Mouse (Mus musculus): Measurements from ENCODE around the gene Bysl.
"Not testable (repeated sequence)": the region's sequence is repeated elsewhere in the genome, so short reads cannot be mapped to it uniquely, and the experiment has no call there.

The Bysl gene

DNA sequence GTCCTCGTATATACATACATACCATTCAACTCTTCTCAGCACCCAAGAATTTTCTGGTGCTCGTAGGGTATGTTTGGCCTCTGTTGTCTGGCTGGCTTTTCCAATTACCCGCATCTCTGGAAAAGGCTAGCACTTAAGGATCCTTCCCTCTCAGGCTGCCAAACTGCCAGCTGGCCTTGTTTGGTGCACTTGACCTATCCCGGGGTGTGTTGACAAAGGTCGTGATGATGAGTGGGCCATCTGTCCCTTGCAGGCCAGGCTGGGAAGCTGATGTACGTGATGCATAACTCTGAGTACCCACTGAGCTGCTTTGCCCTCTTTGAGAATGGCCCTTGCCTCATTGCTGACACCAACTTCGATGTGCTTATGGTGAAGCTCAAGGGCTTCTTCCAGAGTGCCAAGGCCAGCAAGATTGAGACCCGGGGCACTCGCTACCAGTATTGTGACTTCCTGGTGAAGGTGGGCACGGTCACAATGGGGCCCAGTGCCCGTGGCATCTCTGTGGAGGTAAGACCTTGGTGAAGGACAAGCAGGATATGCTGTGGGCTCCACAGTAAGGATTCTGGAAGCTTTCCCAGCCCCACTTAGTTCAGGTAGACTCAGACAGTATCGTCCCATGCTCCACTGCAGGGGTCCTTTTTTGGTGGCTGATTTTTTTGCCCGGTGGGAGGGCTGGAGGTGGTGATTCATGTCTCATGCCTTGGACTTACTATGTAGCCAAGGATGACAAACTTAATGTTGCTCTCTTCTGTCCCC, 7.4 kb upstream of the Bysl start:
- DNase-seq (ENCODE audit: low spot score): no peak

DNA sequence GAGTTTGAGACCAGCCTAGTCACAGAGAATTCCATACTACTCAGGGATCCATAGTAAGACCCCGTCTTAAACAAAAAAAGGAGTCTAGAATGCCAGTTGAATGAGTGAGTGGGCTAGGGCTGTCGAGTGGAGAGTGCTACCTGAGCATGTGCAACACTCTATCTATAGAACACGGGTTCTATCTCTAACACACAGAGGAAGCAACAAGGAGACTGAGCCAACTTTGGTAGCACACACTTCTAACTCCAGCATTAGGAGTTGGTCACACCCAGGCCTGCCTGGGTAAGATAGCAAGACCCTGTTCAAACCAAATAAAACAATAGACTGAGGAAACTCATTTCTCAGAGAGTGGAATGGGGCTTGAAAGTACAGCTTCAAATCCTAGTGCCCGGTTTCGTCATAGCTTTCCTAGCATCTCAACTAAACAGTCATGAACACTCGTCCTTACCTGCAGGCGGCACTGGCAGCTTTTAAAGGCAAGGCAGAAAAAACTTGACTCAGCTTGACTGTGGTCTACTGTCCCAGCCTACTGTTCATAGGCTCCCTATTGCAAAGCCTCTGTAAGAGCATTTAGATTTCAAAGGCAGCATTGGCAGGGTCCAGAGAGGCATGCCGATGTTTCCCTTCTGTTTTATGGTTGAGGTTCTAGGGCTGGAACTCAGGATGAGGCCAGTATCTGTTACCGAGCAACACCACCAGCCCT, 6.5 kb upstream of the Bysl start:
- DNase-seq (ENCODE audit: low spot score): no peak

DNA sequence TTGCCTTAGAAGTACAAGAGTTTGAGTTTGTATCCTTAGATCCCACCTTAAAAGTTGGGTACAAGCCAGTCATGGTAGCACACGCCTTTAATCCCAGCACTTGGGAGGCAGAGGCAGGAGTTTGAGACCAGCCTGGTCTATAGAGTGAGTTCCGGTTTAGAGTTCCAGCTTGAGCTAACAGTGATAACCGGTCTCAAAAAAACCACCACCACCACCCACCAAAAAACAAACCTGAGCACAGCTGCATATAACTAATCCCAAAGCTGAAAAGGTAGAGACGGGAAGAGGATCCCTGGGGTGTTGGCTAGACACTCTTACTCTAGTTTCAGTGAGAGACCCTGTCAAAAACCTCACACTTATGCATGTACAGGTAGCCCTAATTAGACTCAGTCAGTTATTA, 5.4 kb upstream of the Bysl start:
- no peak for DNase-seq (ENCODE audit: low spot score)

DNA sequence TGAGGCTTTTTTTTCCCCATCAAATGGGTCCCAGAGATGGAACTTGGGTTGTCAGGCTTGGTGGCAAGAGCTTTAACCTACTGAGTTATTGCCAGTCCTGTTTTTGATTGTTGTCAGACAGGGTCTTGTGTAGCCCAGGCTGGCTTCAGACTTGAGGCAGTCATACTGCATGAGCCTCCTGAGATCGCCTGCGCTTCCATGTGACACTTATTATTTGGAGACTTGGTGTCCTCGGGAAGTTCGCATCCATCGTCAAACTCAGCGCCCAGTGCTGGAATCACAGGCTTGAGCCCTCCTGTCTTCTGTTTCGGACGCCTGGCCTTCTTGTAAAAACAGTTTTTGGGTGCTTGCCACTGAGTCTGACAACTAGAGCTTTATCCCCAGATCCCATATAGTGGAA, 4.8 kb upstream of the Bysl start:
- no peak for DNase-seq (ENCODE audit: low spot score)

DNA sequence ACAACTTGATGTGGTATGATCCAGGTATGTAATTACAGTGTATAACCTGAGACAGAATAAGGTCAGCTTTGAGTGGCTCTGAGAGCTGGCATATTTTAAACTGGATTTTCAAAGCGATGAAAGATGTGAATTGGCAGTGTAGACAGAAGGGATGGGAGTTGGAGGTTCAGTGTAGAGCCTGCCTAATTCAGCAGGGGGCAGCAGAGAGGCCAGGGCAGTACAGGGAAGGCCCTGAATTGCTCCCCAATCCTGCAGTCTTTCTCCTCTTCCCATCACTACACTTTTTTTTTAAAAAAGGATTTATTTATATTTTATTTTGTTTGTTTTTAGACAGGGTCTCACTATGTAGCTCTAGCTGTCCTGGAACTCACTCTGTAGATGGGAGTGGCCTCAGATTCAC, 2.7 kb upstream of the Bysl start:
- DNase-seq (ENCODE audit: low spot score): peak; percentile 72

DNA sequence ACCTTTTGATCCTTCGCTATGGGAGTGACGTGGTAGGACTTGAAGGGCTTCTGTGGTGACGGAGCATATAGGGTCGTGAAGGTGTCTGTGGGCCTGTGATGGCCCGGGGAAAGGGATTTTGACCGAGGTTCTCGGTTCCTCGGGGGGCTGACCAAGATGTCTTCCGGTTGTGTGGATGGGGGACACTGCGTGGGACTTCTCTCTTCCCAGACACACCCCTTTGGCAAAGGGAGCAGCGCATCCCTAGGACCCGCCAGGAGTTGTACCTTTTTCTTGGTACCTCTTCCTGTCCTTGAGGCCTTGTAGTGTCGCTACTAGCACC, 330 bp upstream of the Bysl start:
- no peak for DNase-seq (ENCODE audit: low spot score)

DNA sequence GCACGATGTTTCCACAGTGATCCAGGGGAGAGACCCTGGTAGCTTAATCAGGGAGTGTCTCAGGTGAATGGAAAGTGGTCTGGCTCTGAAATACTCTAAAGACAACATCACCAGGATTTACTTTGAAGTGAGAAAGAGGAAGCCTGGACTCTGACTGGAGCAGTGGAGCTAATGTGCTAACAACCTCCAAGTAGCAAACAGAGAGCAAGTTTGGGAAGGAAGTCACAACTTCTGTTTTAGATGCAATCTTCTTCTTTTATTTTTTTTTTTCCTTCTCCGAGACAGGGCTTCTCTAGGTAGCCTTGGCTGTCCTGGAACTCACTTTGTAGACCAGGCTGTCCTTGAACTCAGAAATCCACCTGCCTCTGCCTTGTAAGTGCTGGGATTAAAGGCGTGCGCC, 2.1 kb downstream of the Bysl start:
- no peak for DNase-seq (ENCODE audit: low spot score)

DNA sequence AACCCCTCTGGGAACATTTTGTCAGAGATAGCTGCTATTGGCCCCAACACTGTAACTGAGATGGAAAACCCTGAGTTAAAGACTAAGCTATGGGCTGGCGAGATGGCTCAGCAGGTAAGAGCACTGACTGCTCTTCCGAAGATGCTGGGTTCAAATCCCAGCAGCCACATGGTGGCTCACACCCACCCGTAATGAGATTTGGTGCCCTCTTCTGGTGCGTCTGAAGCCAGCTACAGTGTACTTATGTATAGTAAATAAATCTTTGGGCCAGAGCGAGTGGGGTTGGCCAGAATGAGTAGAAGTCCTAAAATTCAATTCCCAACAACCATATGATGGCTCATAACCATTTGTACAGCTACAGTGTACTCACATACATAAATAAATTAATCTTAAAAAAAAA, 5.1 kb downstream of the Bysl start:
- peak; percentile 40 for DNase-seq (ENCODE audit: low spot score)

DNA sequence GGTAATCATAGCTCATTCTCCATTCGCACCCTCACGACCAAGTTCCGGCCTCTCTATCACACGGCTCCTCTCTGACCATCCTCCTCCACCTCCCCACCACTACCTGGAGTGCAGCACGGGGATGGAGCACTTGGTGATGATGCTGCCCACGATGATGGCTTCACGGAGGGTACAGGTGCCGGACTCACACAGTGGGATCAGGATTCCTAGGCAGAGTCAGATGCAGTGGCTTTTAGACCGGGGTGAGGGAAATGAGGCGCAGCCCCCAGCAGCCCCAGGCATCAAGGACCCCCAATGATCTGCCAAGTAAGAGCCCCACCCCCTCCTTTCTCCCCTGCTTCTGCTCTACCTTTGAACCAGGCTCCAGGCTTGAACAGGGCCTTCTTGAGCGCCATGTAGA, 9.0 kb downstream of the Bysl start:
- no peak for DNase-seq (ENCODE audit: low spot score)

DNA sequence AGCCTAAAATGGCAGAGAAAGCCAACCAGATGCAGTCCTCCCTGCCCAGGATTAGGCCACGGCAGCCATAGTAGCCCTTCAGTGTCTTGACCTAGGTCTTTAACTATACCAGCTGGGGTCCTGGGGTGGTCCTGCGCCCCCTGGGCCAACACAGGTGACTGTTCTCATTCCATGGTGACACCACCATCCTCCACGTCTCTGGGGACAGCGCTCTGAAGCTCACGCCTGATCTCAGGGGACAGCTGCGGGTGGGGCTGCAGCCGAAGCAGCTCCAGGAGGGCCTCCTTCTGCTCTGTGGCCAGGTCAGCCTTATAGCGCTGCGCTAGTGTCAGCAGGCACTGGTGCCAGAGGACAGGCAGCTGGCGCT, 9.9 kb downstream of the Bysl start:
- DNase-seq (ENCODE audit: low spot score): no peak

DNA sequence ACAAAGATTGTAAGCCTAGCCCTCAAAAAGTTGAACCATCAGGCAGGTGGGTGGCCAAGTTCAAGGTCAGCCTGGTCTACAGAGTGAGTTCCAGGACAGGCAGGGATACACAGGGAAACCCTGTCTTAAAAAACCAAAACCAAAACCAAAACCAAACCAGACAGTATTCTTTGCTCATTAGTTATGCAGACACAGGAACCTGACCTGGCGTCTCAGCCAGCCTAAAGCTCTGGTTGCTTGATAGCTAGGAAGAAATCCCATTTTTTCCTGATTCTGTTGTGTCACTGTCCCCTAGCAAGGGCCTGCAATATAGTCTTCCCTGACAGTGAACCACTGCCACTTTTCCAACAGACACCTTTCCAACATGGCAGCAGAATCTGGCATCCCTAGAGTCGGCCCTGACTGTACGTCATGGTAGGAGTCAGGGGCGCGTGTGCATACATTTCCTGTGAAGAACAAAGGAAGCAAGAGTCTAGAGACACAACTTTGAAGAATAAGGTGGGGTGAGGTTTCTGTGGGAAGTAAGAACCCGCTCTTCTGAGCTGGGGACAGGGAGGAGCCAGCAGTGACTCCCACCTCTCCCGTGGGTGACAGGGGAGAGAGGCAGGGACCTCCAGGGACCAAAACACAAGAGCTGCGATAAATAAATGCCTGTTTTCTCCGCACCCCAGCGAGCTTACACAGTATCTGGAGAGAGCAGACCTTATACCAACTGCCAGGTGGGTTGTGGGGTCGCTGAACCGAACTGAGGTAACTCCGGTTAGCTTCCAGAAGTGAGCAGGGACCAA, 10.5 kb downstream of the Bysl start:
- no peak for DNase-seq (ENCODE audit: low spot score)

DNA sequence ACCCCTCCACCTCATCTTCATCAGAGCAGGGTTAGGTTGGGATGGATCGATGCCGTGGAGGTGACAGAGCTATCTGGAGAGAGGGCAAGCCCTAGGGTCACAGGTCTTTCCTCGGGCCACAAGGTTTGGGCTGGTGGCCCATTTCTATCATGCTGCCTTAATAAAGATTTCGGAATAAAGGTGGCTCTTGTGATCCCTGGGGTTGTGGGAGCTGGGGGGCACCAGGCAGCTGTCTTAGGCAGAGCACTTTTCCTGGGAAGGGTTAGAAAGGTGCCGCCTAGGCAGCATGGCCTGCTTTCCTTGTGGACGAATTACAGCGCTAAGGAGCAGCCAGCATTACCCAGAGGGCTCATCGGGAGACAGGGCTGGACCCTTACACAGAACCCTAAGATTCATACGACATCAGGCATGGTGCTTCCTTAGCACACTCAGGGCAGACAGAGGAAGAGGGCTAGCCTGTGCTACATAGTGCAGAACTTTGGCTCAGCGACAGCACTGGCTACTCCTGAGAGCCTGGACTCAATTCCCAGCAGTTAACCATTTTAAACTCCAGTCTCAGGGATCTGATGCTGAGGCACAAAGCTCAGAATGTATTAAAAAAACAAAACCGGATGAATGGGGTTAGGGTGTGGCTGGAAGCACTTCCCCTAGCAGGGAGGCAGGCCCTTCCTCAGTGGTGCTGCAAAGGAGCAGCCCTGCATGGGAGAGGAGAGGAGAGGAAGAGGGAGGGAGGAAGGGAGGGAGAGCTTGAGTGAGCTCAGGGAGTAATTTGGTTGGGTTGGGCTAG, 11.6 kb downstream of the Bysl start:
- DNase-seq (ENCODE audit: low spot score): peak; percentile 40

DNA sequence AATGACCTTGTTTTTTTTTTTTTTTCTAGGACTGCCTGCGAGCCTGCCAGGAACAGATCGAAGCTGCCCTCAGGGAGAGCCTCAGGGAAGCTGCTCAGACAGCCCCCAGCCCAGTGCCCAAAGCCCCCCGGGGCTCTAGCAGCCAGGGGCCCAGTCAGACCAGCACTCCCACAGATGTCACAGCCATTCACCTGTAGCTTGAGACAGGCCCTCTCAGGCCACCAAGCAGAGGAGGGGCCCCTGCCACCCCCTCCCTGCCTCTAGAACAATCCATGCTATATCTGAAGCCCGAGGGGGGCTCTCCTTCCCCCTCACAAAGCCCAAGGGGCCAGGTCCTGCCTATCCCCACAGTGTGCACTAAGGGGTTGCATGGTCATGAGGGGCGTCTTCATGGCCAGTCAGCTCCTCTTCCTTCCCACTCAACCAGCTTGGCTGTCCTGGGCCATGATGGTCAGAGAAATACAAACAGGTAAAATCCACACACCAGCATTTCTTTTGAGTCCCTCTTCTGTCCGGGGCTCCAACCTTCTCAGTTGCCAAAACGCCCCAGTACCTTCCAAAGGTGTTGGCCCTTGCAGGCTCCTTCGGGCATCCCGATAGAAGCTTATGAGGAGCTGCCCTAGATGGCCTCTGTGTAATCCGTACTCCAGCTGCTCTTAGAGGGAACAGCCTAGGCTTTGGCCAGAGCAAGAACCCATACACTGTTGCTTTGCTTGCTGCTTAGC, 12.6 kb downstream of the Bysl start:
- not testable (repeated sequence) for DNase-seq (ENCODE audit: low spot score)

DNA sequence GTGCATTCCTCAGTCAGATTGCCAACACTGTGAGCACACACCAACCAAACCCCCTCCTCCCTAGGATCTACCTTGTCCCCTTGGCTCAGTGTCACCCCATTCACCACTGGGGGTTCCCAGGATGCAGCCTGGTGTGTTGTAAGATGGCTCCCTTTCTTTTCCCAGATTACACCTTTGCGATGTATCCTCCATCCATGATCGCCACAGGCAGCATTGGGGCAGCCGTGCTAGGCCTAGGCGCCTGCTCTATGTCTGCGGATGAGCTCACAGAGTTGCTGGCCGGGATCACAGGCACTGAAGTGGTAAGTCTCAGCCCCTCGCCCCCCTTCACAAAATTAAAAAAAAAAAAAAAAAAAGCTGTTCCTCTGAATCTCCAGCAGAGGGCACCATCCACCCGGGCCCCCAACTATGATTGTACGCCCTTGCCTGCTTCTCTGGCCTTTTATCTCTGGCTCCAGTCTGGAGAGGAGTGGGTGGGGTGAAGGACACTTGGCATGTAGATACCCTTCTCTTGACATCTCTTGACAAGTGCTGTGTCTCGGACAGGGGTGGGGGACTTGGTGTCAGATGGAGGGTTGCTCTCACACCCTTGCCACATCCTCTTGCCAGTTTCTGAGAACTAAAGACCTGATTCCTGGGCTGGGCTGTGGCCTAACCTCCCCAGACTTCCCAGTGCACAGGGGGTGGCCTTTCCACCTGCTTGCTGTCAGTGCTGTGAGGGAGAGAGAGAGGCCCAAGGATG, 13.3 kb downstream of the Bysl start:
- peak; percentile 50 for DNase-seq (ENCODE audit: low spot score)

DNA sequence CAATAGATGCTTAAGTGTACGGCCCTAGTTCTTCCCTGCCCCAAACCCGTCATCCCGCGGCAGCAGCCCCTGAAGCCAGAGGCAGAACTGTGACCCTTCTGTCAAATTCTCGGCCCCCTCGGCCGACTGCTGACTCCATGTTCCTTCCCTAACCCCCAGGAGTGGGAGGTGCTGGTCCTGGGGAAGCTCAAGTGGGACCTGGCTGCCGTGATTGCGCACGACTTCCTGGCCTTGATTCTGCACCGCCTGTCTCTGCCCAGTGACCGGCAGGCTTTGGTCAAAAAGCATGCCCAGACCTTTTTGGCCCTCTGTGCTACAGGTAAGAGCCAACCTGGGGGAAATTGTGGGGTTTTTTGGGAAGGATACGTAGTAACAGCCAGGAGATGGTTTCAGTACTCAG, 14.0 kb downstream of the Bysl start:
- no peak for DNase-seq (ENCODE audit: low spot score)

DNA sequence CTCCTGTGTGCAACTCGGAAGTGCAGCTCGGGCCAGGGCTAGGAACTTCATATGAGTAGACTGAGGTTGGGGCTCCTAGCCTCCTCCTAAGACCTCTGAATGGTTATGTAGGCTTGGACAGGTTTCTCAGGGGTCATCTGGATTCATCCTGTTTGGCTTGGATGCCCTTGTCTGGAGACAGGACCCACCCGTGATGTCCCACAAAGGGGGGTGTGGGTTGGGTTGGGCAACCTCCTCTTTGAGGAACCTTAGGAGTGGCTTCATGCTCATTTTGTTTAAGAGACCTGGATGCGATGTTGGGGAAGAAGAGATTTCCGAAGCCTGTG, 14.5 kb downstream of the Bysl start:
- no peak for DNase-seq (ENCODE audit: low spot score)

DNA sequence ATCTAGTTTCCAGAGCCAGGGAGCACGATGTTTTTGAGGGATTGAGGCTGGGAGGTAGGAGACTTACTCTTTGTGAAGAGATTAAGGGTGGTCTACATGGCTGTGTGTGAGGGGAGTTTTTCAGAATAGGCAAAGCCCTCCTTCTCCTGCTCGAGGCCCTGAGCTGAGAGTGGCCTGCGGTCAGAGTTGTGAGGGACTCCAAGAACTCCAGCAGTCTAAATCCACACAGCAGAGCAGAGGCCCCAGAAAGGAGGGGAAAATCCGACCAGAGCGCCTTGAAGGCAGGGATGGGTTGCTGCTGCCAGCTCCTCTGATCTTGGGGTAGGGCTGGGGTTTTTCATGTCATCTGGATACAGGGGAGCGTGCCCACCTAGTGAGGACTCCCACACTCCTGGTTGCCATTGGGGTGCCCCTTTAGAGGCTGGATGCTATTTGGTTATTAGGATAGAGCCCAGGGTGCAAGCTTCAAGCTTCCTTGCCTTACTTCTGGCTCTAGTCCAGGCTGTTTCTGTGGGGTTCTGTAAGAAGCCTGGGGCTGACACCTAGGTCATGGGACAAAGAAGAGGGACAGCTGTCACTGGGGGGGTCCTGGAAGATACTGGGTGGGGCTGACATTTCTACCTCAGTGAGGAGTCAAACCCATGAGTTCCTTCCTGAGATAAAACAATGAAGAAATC, 15.0 kb downstream of the Bysl start:
- DNase-seq (ENCODE audit: low spot score): no peak

DNA sequence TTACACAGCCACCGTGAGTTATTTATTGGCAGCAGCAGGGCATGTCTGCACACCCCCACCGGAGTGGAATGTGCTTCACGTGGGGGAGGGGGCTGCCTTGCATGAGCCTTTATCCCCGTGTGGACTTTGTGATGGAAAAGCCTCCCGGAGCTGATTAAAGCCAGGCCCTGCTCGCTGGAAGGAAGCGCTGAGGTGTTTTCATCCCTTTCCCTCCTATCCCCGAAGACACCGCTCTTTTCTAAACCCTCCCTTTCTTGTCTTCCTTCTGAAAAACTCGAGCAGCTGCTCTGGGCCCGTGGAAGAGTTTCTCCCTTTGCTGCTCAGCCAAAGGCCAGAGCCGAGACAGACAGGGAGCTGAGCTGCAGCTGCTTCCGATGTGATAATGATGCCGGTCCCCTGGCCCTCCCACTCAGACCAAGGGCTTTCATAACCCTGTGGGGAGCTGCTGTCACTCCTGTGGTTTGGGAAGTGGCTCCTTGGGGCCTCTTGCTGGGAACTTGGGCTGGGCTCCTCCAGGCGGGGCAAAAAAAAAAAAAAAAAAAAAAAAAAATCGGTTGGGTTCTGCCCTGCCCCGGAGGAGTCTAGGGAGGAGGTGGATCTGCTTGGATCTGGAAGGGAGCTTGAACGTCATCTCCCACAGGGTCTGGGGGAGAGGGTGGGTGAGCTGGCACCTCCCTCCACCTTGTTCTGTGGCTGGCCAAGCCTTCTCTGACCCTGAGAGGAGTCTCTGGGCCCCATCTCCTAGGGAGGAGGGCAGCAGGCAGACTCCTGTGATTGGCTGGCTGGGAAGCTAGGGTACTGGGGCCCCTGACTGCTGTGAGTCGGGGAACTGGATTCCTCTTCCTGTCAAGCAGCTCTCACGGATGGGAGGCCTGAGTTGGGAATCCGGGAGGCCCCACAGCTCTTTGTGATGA, 15.8 kb downstream of the Bysl start:
- peak; percentile 88 for DNase-seq (ENCODE audit: low spot score)

DNA sequence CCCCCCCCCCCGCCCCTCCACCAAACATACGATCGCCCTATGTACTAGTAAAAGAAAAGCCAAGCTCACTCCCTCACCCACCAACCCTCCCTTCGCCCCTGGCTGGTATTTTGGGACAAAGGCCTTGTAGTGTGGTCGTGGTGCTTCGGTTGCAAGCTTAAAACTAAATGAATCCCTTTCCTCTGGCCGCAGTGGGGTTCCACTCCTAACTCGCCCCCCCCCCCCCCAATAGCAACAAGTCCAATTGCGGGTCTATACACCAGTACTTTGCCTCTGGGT, 16.4 kb downstream of the Bysl start:
- DNase-seq (ENCODE audit: low spot score): peak; percentile 60
